Mouse (Mus musculus) stomach, embryonic 16.5 days (tissue): Measurements from ENCODE around the gene Gm6096. TPM values are rescaled to one million over a fixed set of nuclear protein-coding genes. Genes with fewer than 3 reads are reported as not detected.
A peak's percentile ranks its signal among the peaks of the same experiment; 100 is the strongest.

Source experiments
- ATAC-seq: fragments of 200-750 bp; cut with Nextera tagmentation; 2 replicates; pipeline ENCODE4 v1.8.0; 2017; ENCODE audit warnings: moderate number of reproducible peaks, moderate TSS enrichment; ENCODE audit not compliant: insufficient read depth, low FRiP score
- H3K27ac ChIP-seq: fragments of 300-500 bp; sonication (generic); 2 replicates; pipeline ENCODE4 v1.5.1; 2014; ENCODE audit warnings: low read length
- H3K27me3 ChIP-seq: fragments of 300-500 bp; sonication (generic); 2 replicates; pipeline ENCODE4 v1.6.1; 2014; ENCODE audit warnings: low read length, control low read depth, mixed read lengths; ENCODE audit not compliant: control insufficient read depth, insufficient read depth
- H3K36me3 ChIP-seq: fragments of 300-500 bp; sonication (generic); 2 replicates; pipeline ENCODE4 v1.6.1; 2014; ENCODE audit warnings: low read length; ENCODE audit not compliant: control insufficient read depth, insufficient read depth
- H3K4me1 ChIP-seq: fragments of 300-500 bp; sonication (generic); 2 replicates; pipeline ENCODE4 v1.6.1; 2014; ENCODE audit warnings: low read length, control low read depth, mixed read lengths; ENCODE audit not compliant: control insufficient read depth, insufficient read depth
- H3K4me2 ChIP-seq: fragments of 300-500 bp; sonication (generic); 2 replicates; pipeline ENCODE4 v1.6.1; 2014; ENCODE audit warnings: low read depth, low read length, mixed read lengths
- H3K4me3 ChIP-seq: fragments of 300-500 bp; sonication (generic); replicated peaks from 2 replicates; pipeline ENCODE4 v1.5.1; 2014; ENCODE audit warnings: mild to moderate bottlenecking, low read length
- H3K9ac ChIP-seq: fragments of 300-500 bp; sonication (generic); 2 replicates; pipeline ENCODE4 v1.6.1; 2014; ENCODE audit warnings: low read length
- H3K9me3 ChIP-seq: fragments of 300-500 bp; sonication (generic); replicated peaks from 2 replicates; pipeline ENCODE4 v1.6.1; 2016; ENCODE audit warnings: low read length, control low read depth; ENCODE audit not compliant: control insufficient read depth
- WGBS: fragments of 180-500 bp; shearing (Covaris S2); extraction: QIAGEN DNeasy Blood & Tissue Kit; methylation state at CpG from one replicate; pipeline ENCODE4 v1.1.7; 2014; 5-methylcytosine and 5-hydroxymethylcytosine counted together
- polyA plus RNA-seq: library from polyadenylated mRNA; unstranded; fragments of >200 nt; fragmentation: Nextera tagmentation; extraction: Ambion mirVana; gene quantifications from 2 replicates; pipeline ENCODE4 v1.2.1, GENCODE M21; 2015

Gm6096 gene
- polyA plus RNA-seq, 1 experiment from 2014 or later = not detected

- H3K36me3 ChIP-seq = peaks cover 12% of the 10 kb centered on the region; the same call in 1 of the 2 replicates
- no peak for ATAC-seq
- no peak overlapping the region for H3K9ac ChIP-seq
- H3K4me3 ChIP-seq = no peak overlapping the region
- 95% methylated on average over 3 of the region's 3 CpGs for WGBS
- H3K27ac ChIP-seq = no peak overlapping the region
- H3K4me2 ChIP-seq = no peak overlapping the region
- no peaks in the 10 kb centered on the region for H3K4me1 ChIP-seq
- no peaks in the 10 kb centered on the region for H3K9me3 ChIP-seq
- H3K27me3 ChIP-seq = no peaks in the 10 kb centered on the region
Observed at GRCm38 (mm10) chr7:34276066-34276465, 25.2 kb downstream of the Gm6096 start.

DNA sequence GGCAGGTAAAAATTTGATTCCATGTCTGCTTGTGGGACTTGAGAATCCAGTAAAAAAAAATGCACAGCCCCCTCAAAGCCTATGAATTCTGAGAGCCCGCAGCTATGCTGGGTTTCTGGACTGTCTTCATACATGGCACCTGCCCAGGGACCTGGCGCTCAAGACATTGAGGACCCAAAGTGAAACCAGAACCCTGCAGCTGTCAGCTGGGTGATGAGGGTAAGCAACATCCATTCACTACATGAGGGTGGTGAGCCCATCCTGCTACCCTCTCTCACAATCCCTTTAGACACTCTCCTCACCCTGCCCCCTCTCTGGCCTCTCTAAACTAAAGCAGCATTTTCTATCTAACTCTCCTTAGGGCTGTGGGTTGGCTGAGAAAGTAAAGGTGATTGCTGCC, 26.8 kb downstream of the Gm6096 start:
- ATAC-seq = no peak
- no peaks in the 10 kb centered on the region for H3K4me1 ChIP-seq
- 98% methylated on average over 2 of the region's 2 CpGs for WGBS
- no peak overlapping the region for H3K9ac ChIP-seq
- H3K4me3 ChIP-seq = no peak overlapping the region
- no peaks in the 10 kb centered on the region for H3K9me3 ChIP-seq
- H3K36me3 ChIP-seq = peaks cover 12% of the 10 kb centered on the region; the same call in 1 of the 2 replicates
- H3K27ac ChIP-seq = no peak overlapping the region
- H3K27me3 ChIP-seq = no peaks in the 10 kb centered on the region
- H3K4me2 ChIP-seq = no peak overlapping the region

GRCm38 (mm10) chr7:34290450-34291151, 39.8 kb downstream of the Gm6096 start:
- ATAC-seq = peak; percentile 64; the same call in 1 of the 2 replicates
- Histone ChIP-seq H3K9ac (no peak overlapping the region), H3K9me3 (no peaks in the 10 kb centered on the region), H3K4me1 (peaks cover 3% of the 10 kb centered on the region; the same call in 1 of the 2 replicates), H3K4me2 (no peak overlapping the region), H3K4me3 (no peak overlapping the region), H3K27ac (peak overlapping the region; percentile 82), H3K36me3 (0 out of 2 replicates have a peak, but pooled peaks cover 1% of the 10 kb centered on the region), H3K27me3 (no peaks in the 10 kb centered on the region)

DNA sequence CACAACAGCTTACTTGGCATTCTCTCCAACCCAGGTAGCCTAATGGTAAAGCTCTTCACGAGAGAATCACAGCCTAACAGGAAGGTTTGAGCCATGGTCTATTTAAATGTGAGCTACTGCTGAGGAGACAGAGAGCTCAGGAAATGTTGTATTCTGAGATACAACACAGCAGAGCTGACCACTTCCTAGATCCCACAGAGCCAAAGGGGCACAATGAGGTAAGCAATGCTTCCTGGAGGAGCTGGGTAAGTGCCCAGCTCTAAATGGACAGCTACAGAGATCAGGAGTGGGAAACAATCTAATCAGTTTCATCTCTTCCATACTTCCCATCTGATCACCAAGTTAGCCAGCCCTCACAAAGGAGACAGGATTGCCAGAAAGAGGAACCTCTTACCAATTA, 40.4 kb downstream of the Gm6096 start:
- H3K27ac ChIP-seq = peak overlapping the region; percentile 82
- ATAC-seq = no peak
- H3K4me1 ChIP-seq = peaks cover 3% of the 10 kb centered on the region; the same call in 1 of the 2 replicates
- H3K9me3 ChIP-seq = no peaks in the 10 kb centered on the region
- no peak overlapping the region for H3K9ac ChIP-seq
- H3K4me2 ChIP-seq = no peak overlapping the region
- no peaks in the 10 kb centered on the region for H3K36me3 ChIP-seq
- 56% methylated on average over 1 of the region's 1 CpGs for WGBS
- H3K27me3 ChIP-seq = no peaks in the 10 kb centered on the region
- no peak overlapping the region for H3K4me3 ChIP-seq

DNA sequence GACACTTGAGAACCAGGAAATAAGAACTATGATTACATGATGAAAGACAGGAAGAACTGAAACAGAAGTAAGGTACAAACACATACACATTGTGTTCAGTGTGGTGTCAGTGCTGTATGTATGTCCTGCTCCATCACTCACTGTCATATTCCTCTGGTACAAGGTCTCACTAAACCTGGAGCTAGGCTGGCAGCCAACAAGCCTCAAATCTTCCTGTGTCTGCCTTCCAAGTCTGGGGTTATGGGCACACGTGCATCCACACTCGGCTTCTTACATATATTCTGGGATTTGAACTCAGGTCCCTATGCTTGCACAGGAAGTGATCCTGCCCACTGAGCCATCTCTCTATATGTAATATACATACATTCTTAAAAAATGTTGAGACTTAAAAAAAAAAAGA, 41.8 kb downstream of the Gm6096 start:
- Histone ChIP-seq H3K4me1 (peaks cover 3% of the 10 kb centered on the region; the same call in 1 of the 2 replicates), H3K27ac (no peak overlapping the region), H3K9ac (no peak overlapping the region), H3K27me3 (no peaks in the 10 kb centered on the region), H3K4me3 (no peak overlapping the region), H3K36me3 (no peaks in the 10 kb centered on the region), H3K4me2 (no peak overlapping the region), H3K9me3 (no peaks in the 10 kb centered on the region)
- ATAC-seq = no peak
- 83% methylated on average over 2 of the region's 2 CpGs for WGBS

- no peak for ATAC-seq
- WGBS = 76% methylated on average over 3 of the region's 3 CpGs
Observed at GRCm38 (mm10) chr7:34296124-34296523, 45.3 kb downstream of the Gm6096 start.

GRCm38 (mm10) chr7:34298818-34299217, 48.0 kb downstream of the Gm6096 start:
- ATAC-seq = no peak
- no peak overlapping the region for H3K9ac ChIP-seq
- 0 out of 2 replicates have a peak, but pooled peaks cover 3% of the 10 kb centered on the region for H3K4me1 ChIP-seq
- H3K4me3 ChIP-seq = no peak overlapping the region
- no peaks in the 10 kb centered on the region for H3K36me3 ChIP-seq
- no peak overlapping the region for H3K4me2 ChIP-seq
- H3K27me3 ChIP-seq = no peaks in the 10 kb centered on the region
- no peaks in the 10 kb centered on the region for H3K9me3 ChIP-seq
- H3K27ac ChIP-seq = no peak overlapping the region
- 93% methylated on average over 2 of the region's 2 CpGs for WGBS

More at GRCm38 (mm10) chr7:34296124-34296523, 45.3 kb downstream of the Gm6096 start:
- H3K36me3 ChIP-seq = no peaks in the 10 kb centered on the region
- H3K9me3 ChIP-seq = no peaks in the 10 kb centered on the region
- no peak overlapping the region for H3K4me3 ChIP-seq
- H3K27ac ChIP-seq = no peak overlapping the region
- H3K9ac ChIP-seq = no peak overlapping the region
- no peaks in the 10 kb centered on the region for H3K27me3 ChIP-seq
- H3K4me2 ChIP-seq = no peak overlapping the region
- H3K4me1 ChIP-seq = 0 out of 2 replicates have a peak, but pooled peaks cover 3% of the 10 kb centered on the region

Other genes starting within 250 kb of the Gm6096 start
- gene Scgb2b27, start 237.1 kb upstream of the Gm6096 start, polyA plus RNA-seq = not detected in 2 replicates
- not detected in 2 replicates for gene Scgb1b27, start 229.6 kb upstream of the Gm6096 start, polyA plus RNA-seq
- gene Scgb1b30, start 155.6 kb upstream of the Gm6096 start, polyA plus RNA-seq = not detected in 2 replicates
- 4.2 and 4.3 TPM in 2 replicates for gene Wtip, start 117.8 kb upstream of the Gm6096 start, polyA plus RNA-seq
- gene Uba2, start 81.4 kb upstream of the Gm6096 start, polyA plus RNA-seq = 161 and 165 TPM in 2 replicates
- gene Pdcd2l, start 54.4 kb upstream of the Gm6096 start, polyA plus RNA-seq = 53.6 and 54.8 TPM in 2 replicates
- 347 and 352 TPM in 2 replicates for gene Gpi1, start 20.7 kb upstream of the Gm6096 start, polyA plus RNA-seq
- gene 4931406P16Rik, start 62.5 kb downstream of the Gm6096 start, polyA plus RNA-seq = 30.4 and 32.8 TPM in 2 replicates
- gene Lsm14a, start 142.3 kb downstream of the Gm6096 start, polyA plus RNA-seq = 69.1 and 76.1 TPM in 2 replicates